Mouse (Mus musculus) lung, adult 2 months (tissue): Measurements from ENCODE around the gene Zc3hav1l.

ENCODE experiments used
- CTCF ChIP-seq: fragments of 200-500 bp; IDR thresholded peaks from 2 replicates; pipeline ENCODE4 v1.5.1; 2011; ENCODE audit warnings: mild to moderate bottlenecking, low read length, control low read depth; ENCODE audit not compliant: insufficient read depth
- POLR2A ChIP-seq: fragments of 200-500 bp; IDR thresholded peaks from 2 replicates; pipeline ENCODE4 v1.6.1; 2011; ENCODE audit warnings: low read depth, mild to moderate bottlenecking, control low read depth, low read length, borderline replicate concordance; ENCODE audit errors: extremely low read depth

DNA sequence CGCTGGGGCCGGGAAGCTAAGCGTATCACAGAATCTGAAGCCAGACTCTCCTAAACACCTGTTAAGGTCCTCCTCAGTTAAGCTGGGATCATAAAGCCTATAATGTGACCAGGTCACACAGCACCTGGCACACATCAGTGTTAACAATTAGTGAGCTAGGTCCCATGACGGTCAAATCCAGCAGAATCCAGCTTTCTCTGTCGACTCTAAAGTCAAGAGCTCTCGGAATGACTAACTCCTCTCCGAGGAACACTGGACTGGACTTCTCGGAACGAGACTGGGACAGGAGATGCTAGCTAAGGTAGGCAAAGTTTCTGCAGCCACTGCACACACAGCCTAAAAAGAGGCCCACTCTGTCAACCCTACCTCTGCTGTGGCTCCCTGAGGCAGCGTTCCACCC is 46.9 kb downstream of the Zc3hav1l start:
- TF ChIP-seq POLR2A = no peak
- no peak for TF ChIP-seq CTCF
